Mouse (Mus musculus): ENCODE results near the gene Focad. TPM values are rescaled to one million over a fixed set of nuclear protein-coding genes. Genes with fewer than 3 reads are reported as not detected.

The Focad gene
- polyA plus RNA-seq, 1 experiment from 2014 or later = 3.4 TPM

- H3K4me3 ChIP-seq (ENCODE audit: low read depth, low read length) = no peak overlapping the region
- H3K36me3 ChIP-seq (replicated peaks; ENCODE audit: insufficient read depth, low read length) = no peaks in the 10 kb centered on the region
- no peak for TF ChIP-seq EP300 (IDR thresholded peaks at IDR 0.05; ENCODE audit: low read depth)
- no peak for TF ChIP-seq CTCF (IDR thresholded peaks at IDR 0.05; ENCODE audit: low read depth)
- no peaks in the 10 kb centered on the region for H3K4me1 ChIP-seq (ENCODE audit: insufficient read depth)
- H3K4me2 ChIP-seq (ENCODE audit: low read depth, low read length) = no peak overlapping the region
- 59% methylated on average over 8 of the region's 8 CpGs for WGBS (ENCODE audit: insufficient replicate concordance)
- DNase-seq (no peak), ATAC-seq (no peak)
- no peaks in the 10 kb centered on the region for H3K9me3 ChIP-seq (ENCODE audit: low read length)
- no peak overlapping the region for H3K9ac ChIP-seq (replicated peaks)
- H3K27me3 ChIP-seq (ENCODE audit: insufficient read depth, low read length) = no peaks in the 10 kb centered on the region
- no peak overlapping the region for H3K27ac ChIP-seq (ENCODE audit: low read depth)
Measured at GRCm38 (mm10) chr4:88432412-88433024, 338.1 kb downstream of the Focad start.

DNA sequence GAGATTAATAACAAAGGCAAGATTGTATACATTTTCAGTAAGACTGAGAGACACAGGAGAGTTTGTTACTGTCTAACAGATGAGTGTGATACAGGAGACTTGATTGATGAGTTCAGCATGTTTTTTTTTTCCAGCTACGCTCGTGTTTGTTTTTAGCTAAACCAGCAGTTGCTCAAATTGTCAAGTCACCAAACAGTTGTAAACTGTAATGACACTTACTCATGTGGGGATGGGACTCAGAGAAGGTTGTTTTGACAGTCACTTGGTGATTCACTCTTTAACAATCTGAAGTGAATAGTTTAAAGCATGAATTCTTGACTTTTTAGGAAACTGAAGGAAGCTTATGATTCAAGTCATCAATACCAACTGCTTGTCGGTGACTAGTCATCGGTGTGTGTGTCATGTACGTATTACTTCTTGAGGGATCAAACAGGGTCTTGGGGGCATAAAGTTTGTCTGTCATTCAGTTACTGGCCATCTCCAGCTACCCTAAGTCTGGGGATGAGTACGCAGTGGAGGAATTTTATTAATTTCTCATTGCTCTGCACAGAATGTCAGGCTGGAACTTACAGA, 342.2 kb downstream of the Focad start:
- no peaks in the 10 kb centered on the region for H3K9me3 ChIP-seq (ENCODE audit: low read length)
- H3K27me3 ChIP-seq (ENCODE audit: insufficient read depth, low read length) = no peaks in the 10 kb centered on the region
- no peak overlapping the region for H3K4me3 ChIP-seq (ENCODE audit: low read depth, low read length)
- WGBS (ENCODE audit: insufficient replicate concordance) = 79% methylated on average over 6 of the region's 6 CpGs
- H3K4me1 ChIP-seq (ENCODE audit: insufficient read depth) = peaks cover 10% of the 10 kb centered on the region
- DNase-seq = no peak
- H3K36me3 ChIP-seq (replicated peaks; ENCODE audit: insufficient read depth, low read length) = no peaks in the 10 kb centered on the region
- ATAC-seq = no peak
- H3K9ac ChIP-seq (replicated peaks) = no peak overlapping the region
- no peak overlapping the region for H3K27ac ChIP-seq (ENCODE audit: low read depth)
- no peak overlapping the region for H3K4me2 ChIP-seq (ENCODE audit: low read depth, low read length)
- TF ChIP-seq CTCF (IDR thresholded peaks at IDR 0.05; ENCODE audit: low read depth) (no peak), EP300 (IDR thresholded peaks at IDR 0.05; ENCODE audit: low read depth) (no peak)

DNA sequence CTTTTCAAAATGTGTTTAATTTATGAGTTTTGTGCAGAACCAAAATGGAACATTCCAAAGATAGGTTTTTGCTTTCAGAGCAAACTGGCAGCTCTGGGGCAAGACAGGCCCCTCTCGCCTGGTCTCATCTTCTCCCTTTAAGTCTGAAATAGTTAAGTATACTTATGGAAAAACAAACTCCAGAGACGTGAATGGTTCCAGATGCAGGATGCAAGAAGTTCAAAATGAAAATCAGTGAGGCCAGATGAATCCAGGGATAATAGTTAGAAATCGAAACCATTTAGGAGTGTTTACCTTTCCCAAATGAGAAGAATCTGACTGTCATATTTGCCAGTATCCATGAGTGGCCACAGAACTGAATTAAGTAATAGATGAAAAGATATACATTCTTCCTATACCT, 342.7 kb downstream of the Focad start:
- ATAC-seq (no peak), DNase-seq (no peak)
- Histone ChIP-seq H3K9ac (replicated peaks) (no peak overlapping the region), H3K4me2 (ENCODE audit: low read depth, low read length) (no peak overlapping the region), H3K4me3 (ENCODE audit: low read depth, low read length) (no peak overlapping the region), H3K4me1 (ENCODE audit: insufficient read depth) (peaks cover 10% of the 10 kb centered on the region), H3K27ac (ENCODE audit: low read depth) (no peak overlapping the region), H3K36me3 (replicated peaks; ENCODE audit: insufficient read depth, low read length) (no peaks in the 10 kb centered on the region), H3K27me3 (ENCODE audit: insufficient read depth, low read length) (no peaks in the 10 kb centered on the region), H3K9me3 (ENCODE audit: low read length) (no peaks in the 10 kb centered on the region)
- 68% methylated on average over 3 of the region's 3 CpGs for WGBS (ENCODE audit: insufficient replicate concordance)
- TF ChIP-seq CTCF (IDR thresholded peaks at IDR 0.05; ENCODE audit: low read depth) (no peak), EP300 (IDR thresholded peaks at IDR 0.05; ENCODE audit: low read depth) (no peak)

DNA sequence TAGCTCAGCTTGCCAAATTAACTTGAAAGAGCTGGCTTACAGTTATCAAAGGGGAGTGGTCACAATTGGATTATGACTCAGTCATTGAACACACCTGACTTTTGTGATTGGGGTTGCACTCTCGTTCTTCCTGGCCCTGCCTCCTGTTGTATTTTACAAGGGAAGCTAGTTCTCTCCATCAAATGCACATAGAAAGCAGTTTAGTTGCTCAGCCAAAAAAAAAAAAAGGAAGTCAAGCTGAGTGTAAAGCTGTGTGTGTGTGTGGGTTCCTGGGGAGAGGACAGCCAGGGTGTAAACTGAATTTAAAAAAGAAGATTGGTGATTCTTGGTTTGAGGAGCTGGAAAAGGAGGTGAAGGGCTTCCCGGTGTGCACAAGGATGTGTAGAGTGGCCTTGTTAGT, 343.5 kb downstream of the Focad start:
- no peak for ATAC-seq
- DNase-seq = no peak
- peaks cover 10% of the 10 kb centered on the region for H3K4me1 ChIP-seq (ENCODE audit: insufficient read depth)
- peak overlapping the region; percentile 62 for H3K4me2 ChIP-seq (ENCODE audit: low read depth, low read length)
- WGBS (ENCODE audit: insufficient replicate concordance) = 20% methylated on average over 2 of the region's 2 CpGs
- peak overlapping the region; percentile 7; the same call in 1 of the 2 replicates for H3K27ac ChIP-seq (ENCODE audit: low read depth)
- H3K9me3 ChIP-seq (ENCODE audit: low read length) = no peaks in the 10 kb centered on the region
- peak overlapping the region; percentile 42 for H3K4me3 ChIP-seq (ENCODE audit: low read depth, low read length)
- no peaks in the 10 kb centered on the region for H3K36me3 ChIP-seq (replicated peaks; ENCODE audit: insufficient read depth, low read length)
- no peak overlapping the region; the same call in 1 of the 2 replicates for H3K9ac ChIP-seq (replicated peaks)
- TF ChIP-seq EP300 (IDR thresholded peaks at IDR 0.05; ENCODE audit: low read depth) = no peak
- no peak for TF ChIP-seq CTCF (IDR thresholded peaks at IDR 0.05; ENCODE audit: low read depth)
- no peaks in the 10 kb centered on the region for H3K27me3 ChIP-seq (ENCODE audit: insufficient read depth, low read length)

GRCm38 (mm10) chr4:88438326-88438989, 344.0 kb downstream of the Focad start, which contains the start of gene Hacd4:
Hacd4 (minus strand) TSS chr4:88438928.
- TF ChIP-seq EP300 (IDR thresholded peaks at IDR 0.05; ENCODE audit: low read depth) (no peak), CTCF (IDR thresholded peaks at IDR 0.05; ENCODE audit: low read depth) (no peak)
- no peaks in the 10 kb centered on the region for H3K9me3 ChIP-seq (ENCODE audit: low read length)
- H3K4me2 ChIP-seq (ENCODE audit: low read depth, low read length) = peak within 1 kb of the TSS; percentile 62
- peak within 1 kb of the TSS; percentile 55 for H3K9ac ChIP-seq (replicated peaks)
- 5% methylated on average over 14 of the region's 14 CpGs for WGBS (ENCODE audit: insufficient replicate concordance)
- peak within 1 kb of the TSS; percentile 7 for H3K27ac ChIP-seq (ENCODE audit: low read depth)
- H3K4me1 ChIP-seq (ENCODE audit: insufficient read depth) = peaks cover 10% of the 10 kb centered on the region
- H3K36me3 ChIP-seq (replicated peaks; ENCODE audit: insufficient read depth, low read length) = no peaks in the 10 kb centered on the region
- DNase-seq = peak; percentile 52
- H3K27me3 ChIP-seq (ENCODE audit: insufficient read depth, low read length) = no peaks in the 10 kb centered on the region
- ATAC-seq = peak; percentile 62
- peak within 1 kb of the TSS; percentile 42 for H3K4me3 ChIP-seq (ENCODE audit: low read depth, low read length)

GRCm38 (mm10) chr4:88438990-88439329, 344.5 kb downstream of the Focad start:
- Histone ChIP-seq H3K4me1 (ENCODE audit: insufficient read depth) (peaks cover 10% of the 10 kb centered on the region), H3K9me3 (ENCODE audit: low read length) (no peaks in the 10 kb centered on the region), H3K36me3 (replicated peaks; ENCODE audit: insufficient read depth, low read length) (no peaks in the 10 kb centered on the region), H3K4me2 (ENCODE audit: low read depth, low read length) (peak overlapping the region; percentile 62), H3K27ac (ENCODE audit: low read depth) (peak overlapping the region; percentile 7; the same call in 1 of the 2 replicates), H3K9ac (replicated peaks) (peak overlapping the region; percentile 55), H3K27me3 (ENCODE audit: insufficient read depth, low read length) (no peaks in the 10 kb centered on the region), H3K4me3 (ENCODE audit: low read depth, low read length) (peak overlapping the region; percentile 42)
- TF ChIP-seq EP300 (IDR thresholded peaks at IDR 0.05; ENCODE audit: low read depth) = no peak
- no peak for TF ChIP-seq CTCF (IDR thresholded peaks at IDR 0.05; ENCODE audit: low read depth)
- DNase-seq (no peak), ATAC-seq (no peak)
- WGBS (ENCODE audit: insufficient replicate concordance) = 12% methylated on average over 4 of the region's 4 CpGs
